Mouse (Mus musculus) myocyte (in vitro differentiated cells): ENCODE results near the gene Sh3glb1.

Experiments
- E2F4 ChIP-seq: IDR thresholded peaks from one replicate; pipeline ENCODE4 v1.6.1; 2011; ENCODE audit warnings: mild to moderate bottlenecking, control low read depth, moderate library complexity; ENCODE audit not compliant: insufficient read depth
- MAX ChIP-seq: IDR thresholded peaks from one replicate; pipeline ENCODE4 v1.6.1; 2011; ENCODE audit warnings: low read depth, mild to moderate bottlenecking, control low read depth
- MYOD1 ChIP-seq, 3 experiments: IDR thresholded peaks; one replicate each; pipeline ENCODE4 v1.6.1; 2011; ENCODE audit warnings: control low read depth in 2 of 3, low read depth in 2 of 3, mild to moderate bottlenecking in 2 of 3, moderate library complexity in 1 of 3; ENCODE audit not compliant: insufficient read length in 2 of 3, control insufficient read depth in 1 of 3
- MYOG ChIP-seq, 3 experiments: IDR thresholded peaks; one replicate each; pipeline ENCODE4 v1.6.1; 2011; ENCODE audit warnings: control low read depth in 2 of 3, low read depth in 2 of 3, mild to moderate bottlenecking in 2 of 3; ENCODE audit not compliant: insufficient read length in 2 of 3, control insufficient read depth in 1 of 3, insufficient read depth in 1 of 3
- POLR2A ChIP-seq: IDR thresholded peaks from one replicate; pipeline ENCODE4 v1.6.1; 2011; ENCODE audit warnings: low read depth, mild to moderate bottlenecking, control low read depth, moderate library complexity; ENCODE audit not compliant: insufficient read length
- POLR2AphosphoS2 ChIP-seq: IDR thresholded peaks from one replicate; pipeline ENCODE4 v1.6.1; 2011; ENCODE audit warnings: low read depth, control low read depth; ENCODE audit not compliant: insufficient read length
- SRF ChIP-seq: IDR thresholded peaks from one replicate; pipeline ENCODE4 v1.6.1; 2011; ENCODE audit warnings: low read depth; ENCODE audit not compliant: control insufficient read depth, insufficient read length
- TCF3 ChIP-seq: IDR thresholded peaks from one replicate; pipeline ENCODE4 v1.6.1; 2011; ENCODE audit warnings: low read depth, control low read depth; ENCODE audit not compliant: insufficient read length
- USF1 ChIP-seq: IDR thresholded peaks from one replicate; pipeline ENCODE4 v1.6.1; 2011; ENCODE audit warnings: low read depth, mild to moderate bottlenecking, control low read depth, moderate library complexity

GRCm38 (mm10) chr3:144686146-144686545 is 34.0 kb downstream of the Sh3glb1 start:
- TF ChIP-seq MAX (no peak), POLR2A (no peak), E2F4 (no peak), SRF (no peak), POLR2AphosphoS2 (no peak), MYOD1 (IDR thresholded peaks at IDR 0.05; ENCODE audit: control insufficient read depth in 1 of 3, insufficient read length in 2 of 3, low read depth in 2 of 3) (no peak), USF1 (no peak), MYOG (IDR thresholded peaks at IDR 0.05; ENCODE audit: control insufficient read depth in 1 of 3, insufficient read depth in 1 of 3, insufficient read length in 2 of 3, low read depth in 2 of 3) (no peak), TCF3 (no peak)
